Mouse (Mus musculus) stomach, postnatal 0 days (tissue): ENCODE data around the gene Ppcs.

Experiments
- CTCF ChIP-seq: IDR thresholded peaks from 2 replicates; pipeline ENCODE4 v1.5.1; 2016; ENCODE audit warnings: antibody characterized with exemption, low read depth, mild to moderate bottlenecking, moderate library complexity
- EP300 ChIP-seq: optimal IDR thresholded peaks from 2 replicates; pipeline ENCODE3; 2016; ENCODE audit warnings: antibody characterized with exemption

DNA sequence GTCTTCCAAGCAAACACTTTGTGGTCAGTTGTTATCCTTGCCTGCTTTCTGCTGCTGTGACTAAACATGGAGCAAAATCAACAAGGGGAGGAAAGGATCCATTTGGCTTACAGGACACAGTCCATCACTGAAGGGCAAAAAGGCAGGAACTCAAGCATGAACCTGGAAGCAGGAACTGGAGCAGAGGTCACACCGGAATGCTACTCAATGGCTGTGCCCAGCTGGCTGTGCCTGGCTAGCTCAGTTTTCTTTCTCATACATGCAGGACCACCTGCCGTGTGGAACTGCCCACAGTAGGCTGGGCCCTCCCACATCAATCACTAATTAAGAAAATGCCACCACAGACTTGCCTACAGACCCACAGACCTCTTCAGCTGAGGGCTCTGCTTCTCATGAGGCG is 33.0 kb downstream of the Ppcs start:
- no peak for TF ChIP-seq CTCF
- no peak for TF ChIP-seq EP300
